Mouse (Mus musculus) MEL (cell line): ENCODE results near the gene Rnf185.

Experiments used
- BHLHE40 ChIP-seq: IDR thresholded peaks from 2 replicates; pipeline ENCODE4 v1.6.1; 2012; ENCODE audit warnings: low read depth, mild to moderate bottlenecking, inconsistent platforms, low read length, improper control_type of control experiment, borderline replicate concordance
- CHD1 ChIP-seq: IDR thresholded peaks from 2 replicates; pipeline ENCODE4 v1.6.1; 2012; ENCODE audit warnings: low read depth, mild to moderate bottlenecking, inconsistent platforms, low read length, improper control_type of control experiment
- CHD2 ChIP-seq: IDR thresholded peaks from 2 replicates; pipeline ENCODE4 v1.6.1; 2011; ENCODE audit warnings: low read length, improper control_type of control experiment
- CTCF ChIP-seq, 3 experiments: IDR thresholded peaks in 2 of 3; conservative IDR thresholded peaks in 1 of 3; 2 replicates each; pipeline ENCODE4 v1.5.1; 2011 to 2012; ENCODE audit warnings: low read length in 3 of 3, low read depth in 2 of 3, mild to moderate bottlenecking in 2 of 3, improper control_type of control experiment in 1 of 3, inconsistent platforms in 1 of 3, mixed read lengths in 1 of 3, moderate library complexity in 1 of 3; ENCODE audit not compliant: control insufficient read depth in 1 of 3, insufficient read depth in 1 of 3, poor library complexity in 1 of 3, severe bottlenecking in 1 of 3
- EP300 ChIP-seq, 2 experiments: IDR thresholded peaks; 2 replicates each; pipeline ENCODE4 v1.6.1; 2011; ENCODE audit warnings: improper control_type of control experiment in 2 of 2, low read length in 2 of 2, low read depth in 1 of 2, mild to moderate bottlenecking in 1 of 2
- GATA1 ChIP-seq: IDR thresholded peaks from 2 replicates; pipeline ENCODE4 v1.6.1; 2011; ENCODE audit warnings: low read depth, low read length, improper control_type of control experiment
- HCFC1 ChIP-seq: IDR thresholded peaks from 2 replicates; pipeline ENCODE4 v1.6.1; 2012; ENCODE audit warnings: low read depth, mild to moderate bottlenecking, inconsistent platforms, low read length, improper control_type of control experiment, moderate library complexity
- JUND ChIP-seq: IDR thresholded peaks from 2 replicates; pipeline ENCODE4 v1.6.1; 2011; ENCODE audit warnings: low read depth, mild to moderate bottlenecking, improper control_type of control experiment, low read length
- MAX ChIP-seq: IDR thresholded peaks from 2 replicates; pipeline ENCODE4 v1.6.1; 2011; ENCODE audit warnings: low read length, improper control_type of control experiment
- MYC ChIP-seq: IDR thresholded peaks from 2 replicates; pipeline ENCODE4 v1.6.1; 2011; ENCODE audit warnings: low read depth, mild to moderate bottlenecking, low read length, improper control_type of control experiment, moderate library complexity
- NRF1 ChIP-seq: IDR thresholded peaks from 2 replicates; pipeline ENCODE4 v1.6.1; 2014; ENCODE audit warnings: low read depth, mild to moderate bottlenecking, inconsistent platforms, low read length, improper control_type of control experiment, moderate library complexity; ENCODE audit not compliant: poor library complexity, insufficient read depth, severe bottlenecking
- POLR2A ChIP-seq, 2 experiments: IDR thresholded peaks; 2 replicates each; pipeline ENCODE4 v1.6.1; 2011 to 2012; ENCODE audit warnings: low read length in 2 of 2, mild to moderate bottlenecking in 2 of 2, control low read depth in 1 of 2, improper control_type of control experiment in 1 of 2, low read depth in 1 of 2, moderate library complexity in 1 of 2; ENCODE audit not compliant: control insufficient read depth in 1 of 2, insufficient read depth in 1 of 2, poor library complexity in 1 of 2
- SMC3 ChIP-seq: IDR thresholded peaks from 2 replicates; pipeline ENCODE4 v1.6.1; 2011; ENCODE audit warnings: low read depth, low read length, improper control_type of control experiment
- TCF12 ChIP-seq: IDR thresholded peaks from 2 replicates; pipeline ENCODE4 v1.6.1; 2014; ENCODE audit warnings: low read depth, mild to moderate bottlenecking, inconsistent platforms, low read length, improper control_type of control experiment, moderate library complexity

- TF ChIP-seq POLR2A (IDR thresholded peaks at IDR 0.05; ENCODE audit: control insufficient read depth in 1 of 2, insufficient read depth in 1 of 2, low read depth in 1 of 2, low read length in 2 of 2, poor library complexity in 1 of 2): no peak
- TF ChIP-seq BHLHE40: no peak
- TF ChIP-seq MYC: no peak
- TF ChIP-seq SMC3: no peak
- no peak for TF ChIP-seq NRF1
- no peak for TF ChIP-seq GATA1
- no peak for TF ChIP-seq CHD1
- no peak for TF ChIP-seq JUND
- TF ChIP-seq EP300 (IDR thresholded peaks at IDR 0.05; ENCODE audit: low read depth in 1 of 2, low read length in 2 of 2): no peak
- no peak for TF ChIP-seq CTCF (IDR thresholded peaks at IDR 0.05 in 2 of 3, conservative IDR thresholded peaks at IDR 0.05 in 1 of 3; ENCODE audit: control insufficient read depth in 1 of 3, insufficient read depth in 1 of 3, low read depth in 2 of 3, low read length in 3 of 3, poor library complexity in 1 of 3, severe bottlenecking in 1 of 3)
- no peak for TF ChIP-seq CHD2
- no peak for TF ChIP-seq TCF12
- no peak for TF ChIP-seq MAX
- no peak for TF ChIP-seq HCFC1
Measured at GRCm38 (mm10) chr11:3495496-3495895, 43.3 kb upstream of the Rnf185 start.
